Mouse (Mus musculus): ENCODE measurements around the gene 1700056E22Rik. TPM values are rescaled to one million over a fixed set of nuclear protein-coding genes. Genes with fewer than 3 reads are reported as not detected.

The 1700056E22Rik gene
- polyA plus RNA-seq, 1 experiment from 2014 or later, result 1.3 TPM

DNA sequence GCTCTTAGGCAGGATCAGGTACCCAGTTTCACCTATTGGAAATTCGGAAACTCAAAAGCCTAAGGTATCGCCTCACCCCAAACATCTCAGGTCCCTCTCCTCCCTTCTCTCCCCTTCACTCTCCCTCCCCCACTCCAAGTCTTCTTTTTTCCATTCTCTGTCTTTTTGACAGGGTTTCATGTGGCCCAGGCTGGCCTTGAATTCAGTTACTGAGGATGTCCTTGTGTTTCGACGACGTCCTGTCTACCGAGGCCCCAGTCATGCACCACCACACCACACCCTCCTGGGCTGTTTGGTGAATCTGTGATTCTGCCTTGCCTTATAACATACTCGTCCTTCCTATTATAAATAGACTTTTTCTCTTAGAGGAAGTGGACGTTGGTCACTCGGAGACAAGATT is 13.7 kb upstream of the 1700056E22Rik start:
- peaks cover 7% of the 10 kb centered on the region for H3K4me1 ChIP-seq (replicated peaks)
- WGBS, result 92% methylated on average over 9 of the region's 9 CpGs
- no peak overlapping the region for H3K4me3 ChIP-seq
- ATAC-seq (ENCODE audit: low FRiP score), result no peak
- no peak overlapping the region for H3K27ac ChIP-seq
- no peaks in the 10 kb centered on the region for H3K9me3 ChIP-seq
- H3K4me2 ChIP-seq, result no peak overlapping the region
- H3K36me3 ChIP-seq, result no peaks in the 10 kb centered on the region
- no peak overlapping the region for H3K9ac ChIP-seq
- no peaks in the 10 kb centered on the region for H3K27me3 ChIP-seq

DNA sequence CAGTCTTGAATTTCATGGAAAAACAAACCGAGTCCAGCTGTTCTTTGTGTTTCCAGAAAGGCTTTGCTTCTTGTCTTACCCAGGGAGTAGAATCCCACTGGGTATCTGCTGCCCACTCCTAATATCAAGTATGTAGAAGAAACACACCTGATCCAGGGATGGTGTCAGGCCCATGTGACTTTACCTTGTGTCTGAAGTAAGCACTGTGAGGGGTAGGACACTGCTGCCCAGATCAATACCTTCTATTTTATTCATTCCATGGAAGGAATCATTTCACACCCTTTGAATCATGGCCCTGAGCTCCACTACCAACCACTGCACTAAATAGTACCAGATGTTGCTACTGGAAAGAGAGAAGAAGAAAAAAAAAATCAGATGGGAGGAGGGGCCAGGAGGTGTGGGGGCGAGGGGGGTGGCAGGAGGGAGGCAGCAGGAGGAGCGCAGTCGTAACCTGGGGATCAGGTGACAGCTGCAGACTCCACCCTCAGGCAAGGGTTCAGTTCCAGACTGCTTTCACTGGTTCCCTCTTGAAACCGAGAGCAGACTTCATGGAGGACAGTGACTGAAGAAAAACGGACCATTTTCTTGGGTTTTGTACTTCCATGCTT is 12.1 kb upstream of the 1700056E22Rik start:
- Histone ChIP-seq H3K4me2 (no peak overlapping the region), H3K9ac (no peak overlapping the region), H3K9me3 (no peaks in the 10 kb centered on the region), H3K27me3 (no peaks in the 10 kb centered on the region), H3K27ac (no peak overlapping the region), H3K4me3 (no peak overlapping the region), H3K36me3 (no peaks in the 10 kb centered on the region), H3K4me1 (replicated peaks) (peaks cover 4% of the 10 kb centered on the region; the same call in 1 of the 2 replicates)
- 63% methylated on average over 6 of the region's 6 CpGs for WGBS
- no peak for ATAC-seq (ENCODE audit: low FRiP score)

DNA sequence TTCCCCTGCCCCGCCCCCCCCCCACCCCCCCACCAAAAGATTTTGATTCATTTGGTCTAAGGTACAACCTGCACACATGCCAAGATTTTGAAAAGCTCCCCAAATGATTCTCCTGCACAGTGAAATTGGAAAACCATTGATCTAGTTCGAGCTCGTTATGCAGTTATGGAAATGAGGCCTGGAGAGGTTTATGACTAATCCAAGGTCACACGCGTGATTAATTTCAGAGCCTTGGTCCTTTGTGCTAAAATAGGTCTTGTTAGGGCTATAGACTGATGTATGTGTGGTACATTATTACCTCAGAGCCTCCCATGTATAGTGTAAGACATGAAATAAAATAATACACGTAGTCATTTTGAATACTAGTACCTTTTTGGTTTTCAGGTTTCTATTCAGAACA is 9.3 kb upstream of the 1700056E22Rik start:
- H3K4me2 ChIP-seq, result no peak overlapping the region
- no peak overlapping the region for H3K4me3 ChIP-seq
- 83% methylated on average over 6 of the region's 6 CpGs for WGBS

DNA sequence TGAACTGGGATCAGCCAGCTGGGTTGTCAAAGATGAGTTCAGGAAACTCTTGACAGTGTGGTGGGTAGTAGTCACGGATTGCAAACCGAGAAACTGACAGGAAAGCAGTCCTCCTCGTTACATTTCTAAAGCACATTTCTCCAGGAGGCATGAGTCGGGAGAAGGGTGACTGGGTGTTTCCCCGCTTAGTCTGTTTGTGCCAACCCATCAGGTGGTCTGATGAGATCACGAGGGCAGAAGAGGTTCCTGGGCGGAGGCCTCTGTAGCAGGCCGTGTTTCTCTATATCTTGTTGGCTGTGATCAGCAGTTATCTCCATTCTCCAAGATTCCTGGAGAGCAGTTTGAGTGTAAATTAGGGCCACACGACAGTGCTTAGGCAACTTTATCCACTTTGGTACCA is 8.6 kb upstream of the 1700056E22Rik start:
- Histone ChIP-seq H3K9ac (no peak overlapping the region), H3K36me3 (no peaks in the 10 kb centered on the region), H3K9me3 (no peaks in the 10 kb centered on the region), H3K4me3 (no peak overlapping the region), H3K27me3 (no peaks in the 10 kb centered on the region), H3K4me2 (no peak overlapping the region), H3K4me1 (replicated peaks) (peaks cover 17% of the 10 kb centered on the region), H3K27ac (no peak overlapping the region)
- WGBS, result 77% methylated on average over 9 of the region's 9 CpGs
- ATAC-seq (ENCODE audit: low FRiP score), result no peak

More for the DNA sequence above, 9.3 kb upstream of the 1700056E22Rik start:
- ATAC-seq (ENCODE audit: low FRiP score), result no peak
- no peaks in the 10 kb centered on the region for H3K36me3 ChIP-seq
- H3K27me3 ChIP-seq, result no peaks in the 10 kb centered on the region
- H3K27ac ChIP-seq, result no peak overlapping the region
- no peak overlapping the region for H3K9ac ChIP-seq
- no peaks in the 10 kb centered on the region for H3K9me3 ChIP-seq
- peaks cover 17% of the 10 kb centered on the region for H3K4me1 ChIP-seq (replicated peaks)

DNA sequence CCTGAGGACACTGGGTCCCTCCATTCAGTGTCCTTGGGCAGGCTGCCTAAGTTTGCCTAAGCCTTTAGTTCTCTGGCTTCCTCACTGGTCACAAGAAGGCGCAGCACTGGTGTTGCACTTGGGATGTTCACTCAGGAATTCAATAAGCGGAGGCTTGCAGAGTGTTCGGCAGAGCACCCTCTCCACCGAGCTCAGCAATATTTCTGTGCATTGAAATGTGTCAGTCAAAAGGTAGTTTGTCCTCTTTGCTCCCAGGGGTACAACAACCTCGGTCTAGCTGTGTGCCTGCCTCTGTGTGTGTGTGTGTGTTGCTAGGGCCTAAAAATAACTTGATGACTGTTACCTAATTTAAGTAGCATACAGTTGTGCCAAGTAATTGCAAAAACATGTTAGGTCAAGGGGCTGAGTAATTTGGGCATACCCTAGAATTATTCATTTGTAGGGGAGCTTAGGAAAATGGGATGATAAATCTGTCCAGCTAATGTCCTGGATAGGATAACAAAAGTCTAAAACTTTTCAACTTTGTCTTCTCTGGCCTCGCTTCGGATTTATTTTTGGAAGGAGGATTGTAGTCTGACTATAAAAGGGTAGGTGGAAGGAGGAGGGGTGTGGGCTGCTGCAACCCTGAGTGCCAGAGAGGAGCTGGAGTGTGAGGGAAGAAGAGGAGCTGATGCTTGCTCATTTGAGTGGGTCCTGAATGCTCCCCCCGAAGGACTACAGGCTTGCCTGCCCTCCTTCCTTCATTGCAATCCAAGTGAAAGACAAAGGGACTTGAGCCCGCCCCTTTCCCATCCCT is 7.9 kb upstream of the 1700056E22Rik start:
- 64% methylated on average over 9 of the region's 9 CpGs for WGBS
- H3K36me3 ChIP-seq, result no peaks in the 10 kb centered on the region
- no peaks in the 10 kb centered on the region for H3K27me3 ChIP-seq
- no peak overlapping the region for H3K27ac ChIP-seq
- no peak overlapping the region for H3K4me3 ChIP-seq
- H3K4me2 ChIP-seq, result no peak overlapping the region
- H3K9me3 ChIP-seq, result no peaks in the 10 kb centered on the region
- peaks cover 21% of the 10 kb centered on the region for H3K4me1 ChIP-seq (replicated peaks)
- H3K9ac ChIP-seq, result no peak overlapping the region
- no peak for ATAC-seq (ENCODE audit: low FRiP score)

DNA sequence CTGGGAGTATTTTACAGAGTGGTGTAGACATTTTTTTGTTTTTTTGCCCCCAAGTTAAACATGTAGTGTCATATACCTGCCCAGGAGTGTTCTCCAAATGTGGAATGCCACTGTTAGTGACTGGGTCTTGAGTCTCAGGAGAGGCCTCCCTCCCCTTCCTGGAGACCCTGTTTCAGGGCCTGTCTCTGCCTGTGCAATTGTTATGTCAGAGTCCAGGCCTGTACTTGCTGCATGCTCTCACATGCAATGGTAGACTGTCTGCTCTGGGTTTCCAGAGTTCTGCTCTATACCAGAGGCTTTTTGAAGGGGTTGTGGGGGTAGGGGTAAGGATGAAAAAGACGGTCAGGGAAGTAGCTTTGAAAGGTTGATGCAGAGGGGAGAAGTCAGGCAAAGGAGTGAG is 6.8 kb upstream of the 1700056E22Rik start:
- Histone ChIP-seq H3K4me2 (no peak overlapping the region), H3K27me3 (no peaks in the 10 kb centered on the region), H3K36me3 (no peaks in the 10 kb centered on the region), H3K27ac (no peak overlapping the region), H3K4me1 (replicated peaks) (peaks cover 30% of the 10 kb centered on the region), H3K9ac (no peak overlapping the region), H3K9me3 (no peaks in the 10 kb centered on the region), H3K4me3 (no peak overlapping the region)
- no peak for ATAC-seq (ENCODE audit: low FRiP score)
- WGBS, result 81% methylated on average over 1 of the region's 1 CpGs

DNA sequence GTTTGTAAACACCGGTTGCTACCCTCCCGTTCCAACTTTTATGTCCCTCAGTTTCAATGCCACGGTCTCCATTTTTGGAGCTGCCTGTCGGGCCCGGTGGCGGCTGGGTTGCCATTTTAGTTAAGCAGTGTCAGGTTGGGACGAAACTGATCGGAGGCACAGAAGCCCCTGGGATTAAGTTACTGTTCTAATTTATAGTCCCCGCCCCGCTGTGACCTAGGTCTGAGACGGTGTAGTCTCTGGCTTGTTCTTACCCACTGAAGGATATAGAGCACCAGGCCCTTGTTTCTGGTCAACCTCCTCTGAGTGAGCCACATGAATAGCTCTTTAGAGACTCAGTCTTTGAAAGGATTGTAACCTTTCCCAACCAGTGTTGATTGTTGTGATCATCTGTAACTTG is 6.1 kb upstream of the 1700056E22Rik start:
- Histone ChIP-seq H3K9me3 (no peaks in the 10 kb centered on the region), H3K9ac (no peak overlapping the region), H3K27me3 (no peaks in the 10 kb centered on the region), H3K4me1 (replicated peaks) (peaks cover 37% of the 10 kb centered on the region), H3K4me3 (no peak overlapping the region), H3K27ac (no peak overlapping the region), H3K4me2 (peak overlapping the region; percentile 13), H3K36me3 (no peaks in the 10 kb centered on the region)
- no peak for ATAC-seq (ENCODE audit: low FRiP score)
- WGBS, result 74% methylated on average over 11 of the region's 11 CpGs

DNA sequence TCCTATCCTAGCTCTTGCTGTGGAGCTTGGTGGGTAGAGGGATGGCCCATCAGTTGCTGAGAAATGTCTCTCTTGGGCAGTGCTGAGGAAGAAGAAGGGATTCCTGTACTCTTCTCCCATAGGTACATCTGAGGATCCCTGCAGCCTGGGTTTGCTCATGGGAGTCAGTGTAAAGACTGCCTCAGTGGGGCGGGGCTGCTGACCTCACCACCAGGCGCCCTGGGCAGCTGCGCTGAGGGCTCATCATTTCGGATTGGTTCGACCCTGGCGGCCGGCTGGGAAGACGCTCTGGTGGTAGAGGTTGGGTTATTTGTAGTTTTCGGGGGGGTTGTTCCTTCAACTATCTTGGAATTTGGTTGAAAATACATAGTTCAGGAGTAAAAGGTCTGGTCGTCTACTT is 5.2 kb upstream of the 1700056E22Rik start:
- H3K4me1 ChIP-seq (replicated peaks), result peaks cover 37% of the 10 kb centered on the region
- ATAC-seq (ENCODE audit: low FRiP score), result no peak
- no peak overlapping the region for H3K4me2 ChIP-seq
- H3K9me3 ChIP-seq, result no peaks in the 10 kb centered on the region
- no peaks in the 10 kb centered on the region for H3K27me3 ChIP-seq
- no peaks in the 10 kb centered on the region for H3K36me3 ChIP-seq
- WGBS, result 87% methylated on average over 10 of the region's 10 CpGs
- H3K4me3 ChIP-seq, result no peak overlapping the region
- no peak overlapping the region for H3K9ac ChIP-seq
- H3K27ac ChIP-seq, result no peak overlapping the region

DNA sequence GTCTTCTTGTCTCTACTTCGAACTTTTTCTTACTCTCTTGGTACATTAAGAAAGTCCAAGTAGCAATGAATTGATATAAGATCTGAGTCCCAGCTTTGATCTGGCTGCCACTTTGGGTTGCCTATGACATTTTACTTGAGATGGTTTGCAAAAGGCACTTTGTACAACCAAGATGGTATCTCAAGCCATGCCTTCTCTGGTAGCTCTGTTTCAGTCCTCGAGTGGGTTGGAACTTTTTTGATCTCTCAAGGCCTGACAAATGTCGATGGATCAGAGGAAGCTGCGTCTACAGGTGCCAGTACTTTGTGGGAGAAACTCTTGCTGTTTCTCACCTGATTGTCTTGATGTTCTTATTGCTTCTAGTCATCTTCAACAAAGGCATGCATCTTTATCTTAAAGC is 3.7 kb upstream of the 1700056E22Rik start:
- Histone ChIP-seq H3K4me2 (no peak overlapping the region), H3K9me3 (no peaks in the 10 kb centered on the region), H3K36me3 (no peaks in the 10 kb centered on the region), H3K27ac (no peak overlapping the region), H3K27me3 (no peaks in the 10 kb centered on the region), H3K4me3 (no peak overlapping the region), H3K9ac (no peak overlapping the region), H3K4me1 (replicated peaks) (peaks cover 43% of the 10 kb centered on the region)
- ATAC-seq (ENCODE audit: low FRiP score), result no peak
- 92% methylated on average over 4 of the region's 4 CpGs for WGBS

DNA sequence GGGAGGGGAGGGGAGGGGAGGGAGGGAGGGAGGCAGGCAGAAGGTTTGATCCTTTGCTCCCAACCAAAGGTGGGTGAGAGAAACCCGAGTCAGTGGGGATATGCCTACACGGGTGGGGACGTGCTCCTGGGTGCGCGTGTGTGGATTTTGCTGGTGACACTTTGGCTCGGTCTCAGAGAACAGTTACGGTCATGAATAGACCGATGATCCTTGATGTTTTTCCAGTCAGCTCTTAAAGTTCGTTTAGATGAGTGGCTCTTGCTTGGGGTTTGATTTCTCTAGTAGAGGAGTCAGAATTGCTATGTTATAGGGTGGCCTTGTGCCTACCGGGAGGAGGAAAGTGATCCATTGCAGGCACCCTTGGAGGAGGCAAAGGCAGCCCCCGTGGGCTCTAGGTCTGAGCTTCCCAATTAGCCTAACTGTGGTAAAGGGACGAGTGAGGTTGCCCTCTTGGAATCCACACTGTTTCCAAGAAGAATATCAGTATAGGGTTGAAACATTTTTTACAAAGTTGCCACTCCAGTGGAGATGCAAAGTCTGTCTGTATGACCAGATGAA is 1.3 kb upstream of the 1700056E22Rik start:
- H3K4me1 ChIP-seq (replicated peaks), result peaks cover 40% of the 10 kb centered on the region
- no peaks in the 10 kb centered on the region for H3K27me3 ChIP-seq
- ATAC-seq (ENCODE audit: low FRiP score), result no peak
- H3K4me3 ChIP-seq, result peak overlapping the region; percentile 71
- H3K36me3 ChIP-seq, result no peaks in the 10 kb centered on the region
- no peaks in the 10 kb centered on the region for H3K9me3 ChIP-seq
- WGBS, result 3% methylated on average over 12 of the region's 12 CpGs
- no peak overlapping the region for H3K27ac ChIP-seq
- peak overlapping the region; percentile 86 for H3K4me2 ChIP-seq
- peak overlapping the region; percentile 69 for H3K9ac ChIP-seq

DNA sequence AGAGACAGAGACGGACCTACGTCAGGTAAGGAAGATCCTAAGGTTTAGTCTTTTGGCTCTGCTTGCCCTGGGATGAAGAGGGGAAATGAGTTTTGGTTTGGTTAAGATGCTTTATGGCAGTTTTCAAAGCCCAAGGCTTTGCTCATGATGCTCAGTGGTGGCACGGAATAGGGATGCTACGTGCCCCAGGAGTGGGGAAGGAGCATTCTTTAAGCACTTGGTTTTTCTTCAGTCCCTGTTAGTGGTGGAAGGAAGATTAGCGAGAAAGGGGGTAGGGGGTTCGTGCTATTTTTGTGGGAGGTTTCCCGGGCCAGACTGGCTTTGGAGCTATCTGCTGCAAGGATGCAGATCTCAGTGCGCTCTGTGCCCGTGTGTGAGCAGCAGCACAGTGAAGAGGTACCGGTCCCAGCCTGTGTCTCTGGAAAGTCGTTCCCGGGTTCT is 660 bp upstream of the 1700056E22Rik start:
- Histone ChIP-seq H3K36me3 (no peaks in the 10 kb centered on the region), H3K4me3 (peak overlapping the region; percentile 71), H3K4me1 (replicated peaks) (peaks cover 35% of the 10 kb centered on the region), H3K27ac (peak overlapping the region; percentile 75), H3K4me2 (peak overlapping the region; percentile 86), H3K9ac (peak overlapping the region; percentile 69), H3K27me3 (no peaks in the 10 kb centered on the region), H3K9me3 (no peaks in the 10 kb centered on the region)
- ATAC-seq (ENCODE audit: low FRiP score), result 0 out of 2 replicates have a peak, but pooled peaks have one; percentile 4
- WGBS, result 0% methylated on average over 12 of the region's 12 CpGs

DNA sequence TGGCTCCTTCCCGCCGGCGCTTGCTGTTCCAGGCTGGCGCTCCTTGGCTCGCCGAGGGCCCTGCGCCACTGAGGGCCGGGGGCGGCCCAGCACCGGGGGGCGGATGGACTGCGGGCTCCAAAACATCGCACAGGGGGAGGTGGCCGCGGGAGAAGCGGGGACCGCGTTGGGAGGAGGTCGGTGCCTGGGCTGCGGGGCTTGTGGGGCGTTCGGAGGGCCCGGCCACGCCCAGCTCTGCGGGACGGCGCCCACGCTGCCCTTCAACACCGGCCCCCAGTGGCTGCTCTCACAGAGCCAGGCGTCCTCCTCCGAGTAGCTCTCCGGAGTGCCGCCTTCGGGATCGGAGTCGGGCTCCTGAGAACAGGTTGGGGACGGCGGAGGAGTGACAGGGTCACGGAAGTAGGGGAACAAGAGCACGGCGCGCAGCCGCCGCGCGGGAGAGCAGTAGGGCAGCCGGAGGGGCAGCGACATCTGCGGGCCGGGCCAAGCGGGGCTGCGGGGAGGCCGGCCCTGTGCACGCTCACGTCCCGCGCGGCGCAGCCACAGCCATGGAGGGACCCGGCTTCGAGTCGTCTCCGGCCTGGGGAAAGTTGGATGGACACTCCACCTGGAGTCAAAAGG is 601 bp downstream of the 1700056E22Rik start:
- under 1% methylated on average over 52 of the region's 63 CpGs for WGBS
- H3K4me3 ChIP-seq, result peak overlapping the region; percentile 71
- peak; percentile 86 for ATAC-seq (ENCODE audit: low FRiP score)
- H3K27ac ChIP-seq, result peak overlapping the region; percentile 95
- H3K36me3 ChIP-seq, result no peaks in the 10 kb centered on the region
- no peaks in the 10 kb centered on the region for H3K27me3 ChIP-seq
- H3K4me2 ChIP-seq, result peak overlapping the region; percentile 86
- peak overlapping the region; percentile 88 for H3K9ac ChIP-seq
- H3K4me1 ChIP-seq (replicated peaks), result peaks cover 31% of the 10 kb centered on the region
- no peaks in the 10 kb centered on the region for H3K9me3 ChIP-seq

Data from hindbrain, embryonic 13.5 days (tissue).